ENCODE assay signal across 8 mouse cellular contexts in genomic region chr11:20201661-20202101, GRCm38 (mm10). TPM values are rescaled to one million over a fixed set of nuclear protein-coding genes. Genes with fewer than 3 reads are reported as not detected.
DNase-seq lines count a peak whose midpoint lies in the region; ATAC-seq lines count a peak whose summit lies in the region.

No protein-coding gene starts in this region.

- ATAC-seq in stomach, embryonic 14.5 days (ENCODE audit: insufficient number of reproducible peaks, insufficient read depth, low FRiP score, low read depth): peak; percentile 3; the same call in 1 of the 2 replicates

- peaks cover 25% of the 10 kb centered on the region for H3K36me3 ChIP-seq in erythroblast, embryonic 14.5 days (ENCODE audit: control insufficient read depth)
- peaks cover 9% of the 10 kb centered on the region for H3K36me3 ChIP-seq in hindbrain, embryonic 10.5 days
- peaks cover 22% of the 10 kb centered on the region for H3K36me3 ChIP-seq in megakaryocyte, embryonic 14.5 days (replicated peaks; ENCODE audit: low read length)
- no peaks in the 10 kb centered on the region for H3K36me3 ChIP-seq in stomach, embryonic 14.5 days (ENCODE audit: control insufficient read depth, insufficient read depth, low read length)

- intact Hi-C loops in left cerebral cortex, postnatal 14 days (cut with DNase I): loop anchor here (5.0 to 10.0 kb wide), 2 partner anchors 69 to 277 kb away; partner anchors contain the start of gene Spred2

- H3K4me1 ChIP-seq in erythroblast, embryonic 14.5 days (ENCODE audit: control insufficient read depth): peaks cover 52% of the 10 kb centered on the region
- peaks cover 39% of the 10 kb centered on the region for H3K4me1 ChIP-seq in hindbrain, embryonic 10.5 days (replicated peaks)
- H3K4me1 ChIP-seq in megakaryocyte, embryonic 14.5 days: peaks cover 36% of the 10 kb centered on the region
- H3K4me1 ChIP-seq in stomach, embryonic 14.5 days (ENCODE audit: control insufficient read depth, insufficient read depth, low read length): peaks cover 24% of the 10 kb centered on the region; the same call in 1 of the 2 replicates

- H3K4me2 ChIP-seq in stomach, embryonic 14.5 days (replicated peaks; ENCODE audit: low read depth, low read length): peak overlapping the region; percentile 86

- peak overlapping the region; percentile 96 for H3K9ac ChIP-seq in stomach, embryonic 14.5 days (replicated peaks; ENCODE audit: low read depth, low read length)

- peak; percentile 51 to 61 for DNase-seq in heart, adult 18-20 months
- DNase-seq in heart, adult 11 months: no peak
- peak; percentile 54 for DNase-seq in adrenal gland, adult 8-10 months
- no peak for DNase-seq in hindbrain, embryonic 10.5 days (ENCODE audit: low spot score)
- peak; percentile 37 to 39 for DNase-seq in left cerebral cortex, postnatal 14 days (ENCODE audit: low spot score in 2 of 2)

- H3K4me3 ChIP-seq in erythroblast, embryonic 14.5 days (replicated peaks): peak overlapping the region; percentile 89
- peak overlapping the region; percentile 99 for H3K4me3 ChIP-seq in hindbrain, embryonic 10.5 days
- H3K4me3 ChIP-seq in megakaryocyte, embryonic 14.5 days (replicated peaks): peak overlapping the region; percentile 97
- peak overlapping the region; percentile 85 for H3K4me3 ChIP-seq in stomach, embryonic 14.5 days (ENCODE audit: low read depth, low read length)

- no peaks in the 10 kb centered on the region for H3K27me3 ChIP-seq in erythroblast, embryonic 14.5 days (ENCODE audit: control insufficient read depth)
- H3K27me3 ChIP-seq in hindbrain, embryonic 10.5 days (ENCODE audit: insufficient read depth, poor library complexity, severe bottlenecking): no peaks in the 10 kb centered on the region
- no peaks in the 10 kb centered on the region for H3K27me3 ChIP-seq in megakaryocyte, embryonic 14.5 days (replicated peaks)
- H3K27me3 ChIP-seq in stomach, embryonic 14.5 days (ENCODE audit: control insufficient read depth, insufficient read depth, low read length): no peaks in the 10 kb centered on the region

- no peaks in the 10 kb centered on the region for H3K9me3 ChIP-seq in erythroblast, embryonic 14.5 days (ENCODE audit: control insufficient read depth, low read length)
- no peaks in the 10 kb centered on the region for H3K9me3 ChIP-seq in hindbrain, embryonic 10.5 days
- H3K9me3 ChIP-seq in megakaryocyte, embryonic 14.5 days: no peaks in the 10 kb centered on the region
- H3K9me3 ChIP-seq in stomach, embryonic 14.5 days (ENCODE audit: control insufficient read depth, low read depth, low read length): no peaks in the 10 kb centered on the region

- WGBS in hindbrain, embryonic 10.5 days: under 1% methylated on average over 40 of the region's 40 CpGs
- under 1% methylated on average over 40 of the region's 40 CpGs for WGBS in stomach, embryonic 14.5 days

- peak overlapping the region; percentile 92 for H3K27ac ChIP-seq in hindbrain, embryonic 10.5 days
- H3K27ac ChIP-seq in stomach, embryonic 14.5 days (ENCODE audit: low read length): peak overlapping the region; percentile 98

RNA-seq across cellular contexts. Expression of gene Rab1a, which starts 0.4 kb away (rescaled TPM):
- total RNA-seq in heart, adult 18-20 months (2021): 100 to 1,000 TPM; 125 to 136 TPM
- 100 to 1,000 TPM; 151 to 186 (median 168) TPM for total RNA-seq in adrenal gland, adult 8-10 months (2022)
- 2.3 and 2.8 TPM in 2 replicates for polyA plus RNA-seq in erythroblast, embryonic 14.5 days (2012)
- 208 and 216 TPM in 2 replicates for polyA plus RNA-seq in hindbrain, embryonic 10.5 days (2016; fragmentation: Nextera tagmentation; extraction: Ambion mirVana)
- 100 to 1,000 TPM; 204 to 206 TPM for total RNA-seq in left cerebral cortex, postnatal 14 days (2021)
- 6.5 and 33.5 TPM in 2 replicates for polyA plus RNA-seq in megakaryocyte, embryonic 14.5 days (2012; ENCODE audit: insufficient read depth, low replicate concordance)
- polyA plus RNA-seq in stomach, embryonic 14.5 days (2014; fragmentation: Nextera tagmentation; extraction: Ambion mirVana): 241 and 254 TPM in 2 replicates

RNA-seq across cellular contexts. Expression of gene Cep68, which starts 47.5 kb away (rescaled TPM):
- 10 to 100 TPM; 38.5 to 43.5 TPM for total RNA-seq in heart, adult 18-20 months (2021)
- total RNA-seq in adrenal gland, adult 8-10 months (2022): 10 to 100 TPM; 19.4 to 27.5 (median 26.4) TPM
- 0.14 and 0.19 TPM in 2 replicates for polyA plus RNA-seq in erythroblast, embryonic 14.5 days (2012)
- polyA plus RNA-seq in hindbrain, embryonic 10.5 days (2016; fragmentation: Nextera tagmentation; extraction: Ambion mirVana): 34.1 and 39.3 TPM in 2 replicates
- total RNA-seq in left cerebral cortex, postnatal 14 days (2021): 10 to 100 TPM; 31.3 to 31.7 TPM
- polyA plus RNA-seq in megakaryocyte, embryonic 14.5 days (2012; ENCODE audit: insufficient read depth, low replicate concordance): 4.7 and 15.5 TPM in 2 replicates
- 33.6 and 34.4 TPM in 2 replicates for polyA plus RNA-seq in stomach, embryonic 14.5 days (2014; fragmentation: Nextera tagmentation; extraction: Ambion mirVana)

Comparison
In these comparisons a context has a peak if more than half of its experiments do, and no peak if none do; other contexts are left out.
1. DNase-seq: peak in heart, adult 18-20 months (2 of 2), adrenal gland, adult 8-10 months (single experiment) and left cerebral cortex, postnatal 14 days (2 of 2); none in heart, adult 11 months (single experiment) and hindbrain, embryonic 10.5 days (single experiment).
2. Peak in every context shown above with its lines, with median percentiles within 50 percentile points of each other: H3K4me3 ChIP-seq.